9 mouse cellular contexts compared by ENCODE assay signal in the genomic region with DNA sequence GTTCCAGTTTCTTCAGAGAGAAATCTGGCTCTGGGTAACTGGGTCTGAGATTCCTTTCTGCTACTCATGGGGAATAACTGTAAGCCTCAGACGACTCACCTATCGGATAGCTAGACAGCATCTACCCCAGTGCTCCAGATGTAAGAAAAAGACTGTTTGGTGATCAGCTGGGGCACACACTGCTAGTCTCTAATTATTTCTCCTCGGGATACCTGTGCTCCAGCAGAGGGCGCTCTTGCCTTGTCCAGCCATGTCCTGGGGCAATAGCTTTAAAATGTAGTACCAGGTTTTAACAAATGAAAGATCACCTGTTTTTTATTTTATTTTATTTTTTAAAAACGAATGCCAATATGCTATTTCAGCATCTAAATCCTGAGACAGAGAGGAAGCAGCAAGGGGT. TPM values are rescaled to one million over a fixed set of nuclear protein-coding genes. Genes with fewer than 3 reads are reported as not detected.
DNase-seq lines count a peak whose midpoint lies in the region; ATAC-seq and TF ChIP-seq lines count a peak whose summit lies in the region.
"Had no signal": no experiment of that assay in that cellular context is flagged by ENCODE, and none has a peak within 500 bp of the region (broad histone marks: within the 10 kb centered on the region; RNA-seq: fewer than 3 reads in every experiment).

No protein-coding gene starts in this region.

- WGBS in neural tube, embryonic 11.5 days: 6% methylated on average over 5 of the region's 5 CpGs
- 3% methylated on average over 5 of the region's 5 CpGs for WGBS in stomach, postnatal 0 days

- peak; percentile 81 for DNase-seq in 416B (ENCODE audit: low read depth)
- DNase-seq in ZHBTc4 (ENCODE audit: low read depth, low spot score): peak; percentile 83
- peak; percentile 56 to 79 for DNase-seq in cerebellum, postnatal 4 days (ENCODE audit: low spot score in 2 of 2)
- DNase-seq in gastrocnemius, adult 2 months: peak; percentile 87
- peak; percentile 85 for DNase-seq in kidney, adult 18-20 months
- DNase-seq in left cerebral cortex, postnatal 4 days: peak; percentile 82
- peak; percentile 72 for DNase-seq in neural tube, embryonic 11.5 days (ENCODE audit: low spot score)
- peak; percentile 87 for DNase-seq in stomach, postnatal 0 days (ENCODE audit: low spot score)

- TF ChIP-seq CTCF in gastrocnemius, adult 2 months (IDR thresholded peaks at IDR 0.05): peak; percentile 99
- TF ChIP-seq CTCF in stomach, postnatal 0 days (IDR thresholded peaks at IDR 0.05; ENCODE audit: low read depth): peak; percentile 94

- H3K27ac ChIP-seq in gastrocnemius, adult 2 months: no peak overlapping the region
- no peak overlapping the region for H3K27ac ChIP-seq in neural tube, embryonic 11.5 days (ENCODE audit: low read depth, low read length)
- H3K27ac ChIP-seq in stomach, postnatal 0 days (replicated peaks): no peak overlapping the region
- H3K27ac ChIP-seq: embryonic facial prominence, embryonic 15.5 days had no signal

- TF ChIP-seq EP300 in stomach, postnatal 0 days (optimal IDR thresholded peaks at IDR 0.05): no peak

- no peaks in the 10 kb centered on the region for H3K4me1 ChIP-seq in neural tube, embryonic 11.5 days (ENCODE audit: control insufficient read depth, insufficient read depth, low read length)
- H3K4me1 ChIP-seq in stomach, postnatal 0 days (replicated peaks; ENCODE audit: control insufficient read depth, insufficient read depth): no peaks in the 10 kb centered on the region; the same call in 1 of the 2 replicates

- H3K4me2 ChIP-seq in neural tube, embryonic 11.5 days (ENCODE audit: low read depth): no peak overlapping the region
- H3K4me2 ChIP-seq in stomach, postnatal 0 days (replicated peaks; ENCODE audit: low read depth): no peak overlapping the region
- H3K4me2 ChIP-seq: embryonic facial prominence, embryonic 15.5 days had no signal

- H3K27me3 ChIP-seq in neural tube, embryonic 11.5 days (ENCODE audit: control insufficient read depth, insufficient read depth, low read length): no peaks in the 10 kb centered on the region
- H3K27me3 ChIP-seq in stomach, postnatal 0 days (ENCODE audit: control insufficient read depth, insufficient read depth, low read length): no peaks in the 10 kb centered on the region
- H3K27me3 ChIP-seq: embryonic facial prominence, embryonic 15.5 days had no signal

- no peaks in the 10 kb centered on the region for H3K36me3 ChIP-seq in neural tube, embryonic 11.5 days (ENCODE audit: control insufficient read depth, insufficient read depth, low read length)
- H3K36me3 ChIP-seq in stomach, postnatal 0 days (ENCODE audit: control insufficient read depth, insufficient read depth, low read length): 0 out of 2 replicates have a peak, but pooled peaks cover 4% of the 10 kb centered on the region
- H3K36me3 ChIP-seq: embryonic facial prominence, embryonic 15.5 days had no signal

- no peak overlapping the region for H3K9ac ChIP-seq in neural tube, embryonic 11.5 days (ENCODE audit: low read length)
- no peak overlapping the region for H3K9ac ChIP-seq in stomach, postnatal 0 days (ENCODE audit: low read length)
- H3K9ac ChIP-seq: embryonic facial prominence, embryonic 15.5 days had no signal

- intact Hi-C loops in gastrocnemius, adult 2 months (cut with DNase I): loop anchor here (2.0 to 5.0 kb wide), 4 partner anchors 39 to 343 kb away; no protein-coding TSS in a partner anchor
- intact Hi-C loops in left cerebral cortex, postnatal 4 days (cut with DNase I): loop anchor here (10.0 kb wide), 1 partner anchor 335 kb away; no protein-coding TSS in a partner anchor

- H3K9me3 ChIP-seq in neural tube, embryonic 11.5 days (ENCODE audit: control insufficient read depth, low read length): no peaks in the 10 kb centered on the region
- H3K9me3 ChIP-seq in stomach, postnatal 0 days (ENCODE audit: control insufficient read depth, low read length): no peaks in the 10 kb centered on the region
- H3K9me3 ChIP-seq: embryonic facial prominence, embryonic 15.5 days had no signal

- no peak for ATAC-seq in neural tube, embryonic 11.5 days (ENCODE audit: insufficient read depth, low FRiP score, low TSS enrichment)
- ATAC-seq in stomach, postnatal 0 days (ENCODE audit: low FRiP score, low TSS enrichment): peak; percentile 47; the same call in 1 of the 2 replicates

- H3K4me3 ChIP-seq in gastrocnemius, adult 2 months: no peak overlapping the region
- H3K4me3 ChIP-seq in neural tube, embryonic 11.5 days (ENCODE audit: low read depth, low read length): no peak overlapping the region
- H3K4me3 ChIP-seq in stomach, postnatal 0 days (ENCODE audit: low read depth, low read length): no peak overlapping the region
- H3K4me3 ChIP-seq: embryonic facial prominence, embryonic 15.5 days had no signal

RNA-seq across cellular contexts. Expression of a gene that starts 22.0 kb away (rescaled TPM):
- total RNA-seq in gastrocnemius, adult 2 months (2021): 1 to 10 TPM; 8.6 to 9.2 TPM
- total RNA-seq in left cerebral cortex, postnatal 4 days (2021): 10 to 100 TPM; 20.2 to 22.6 TPM
- polyA plus RNA-seq in neural tube, embryonic 11.5 days (2014; fragmentation: Nextera tagmentation; extraction: Ambion mirVana): 0.99 and 1.5 TPM in 2 replicates
- 19.1 and 20.9 TPM in 2 replicates for polyA plus RNA-seq in stomach, postnatal 0 days (2015; fragmentation: Nextera tagmentation; extraction: Ambion mirVana)

RNA-seq across cellular contexts. Expression of a gene that starts 22.5 kb away (rescaled TPM):
- not detected for total RNA-seq in gastrocnemius, adult 2 months (2021)
- not detected for total RNA-seq in left cerebral cortex, postnatal 4 days (2021)
- polyA plus RNA-seq in neural tube, embryonic 11.5 days (2014; fragmentation: Nextera tagmentation; extraction: Ambion mirVana): not detected in 2 replicates
- polyA plus RNA-seq in stomach, postnatal 0 days (2015; fragmentation: Nextera tagmentation; extraction: Ambion mirVana): 3.2 and 3.4 TPM in 2 replicates

RNA-seq across cellular contexts. Expression of a gene that starts 46.4 kb away (rescaled TPM):
- total RNA-seq in gastrocnemius, adult 2 months (2021): 10 to 100 TPM; 62.6 to 68.7 TPM
- total RNA-seq in left cerebral cortex, postnatal 4 days (2021): 10 to 100 TPM; 43.9 to 46.7 TPM
- 76.3 and 78.2 TPM in 2 replicates for polyA plus RNA-seq in neural tube, embryonic 11.5 days (2014; fragmentation: Nextera tagmentation; extraction: Ambion mirVana)
- polyA plus RNA-seq in stomach, postnatal 0 days (2015; fragmentation: Nextera tagmentation; extraction: Ambion mirVana): 53.0 and 57.1 TPM in 2 replicates
